Mouse (Mus musculus) T-helper 1 cell (primary cell): ENCODE results near the gene Ackr4.

Experiments
- in situ Hi-C: fragments of 300-600 bp; cut with MboI, MseI; formaldehyde crosslinking; loops from one replicate; pipeline ENCODE4 v1.15.1; 2025; ENCODE audit warnings: high pct_unique_total_duplicates

Gene Ackr4

GRCm38 (mm10) chr9:104051028-104051427 is 75.7 kb downstream of the Ackr4 start:
- in situ Hi-C loops: loop anchor here (10.0 kb wide), 1 partner anchor 1354 kb away; no protein-coding TSS in a partner anchor

GRCm38 (mm10) chr9:104043676-104044075 is 83.1 kb downstream of the Ackr4 start:
- in situ Hi-C loops: no loop called here

- in situ Hi-C loops: no loop called here
Observed at GRCm38 (mm10) chr9:104040362-104040761, 86.4 kb downstream of the Ackr4 start, which contains the start of gene Gm28305. Gene Gm28305, plus strand, starts transcription at chr9:104040662.

- in situ Hi-C loops: no loop called here
Observed at GRCm38 (mm10) chr9:104039742-104040141, 87.0 kb downstream of the Ackr4 start.

- in situ Hi-C loops: no loop called here
Observed at GRCm38 (mm10) chr9:104039031-104039695, 87.6 kb downstream of the Ackr4 start.

- in situ Hi-C loops: no loop called here
Observed at GRCm38 (mm10) chr9:104038266-104038665, 88.5 kb downstream of the Ackr4 start.

- in situ Hi-C loops: no loop called here
Observed at GRCm38 (mm10) chr9:104035261-104036015, 91.3 kb downstream of the Ackr4 start.

- in situ Hi-C loops: no loop called here
Observed at GRCm38 (mm10) chr9:104034718-104035117, 92.0 kb downstream of the Ackr4 start.

- in situ Hi-C loops: no loop called here
Observed at GRCm38 (mm10) chr9:104034231-104034630, 92.5 kb downstream of the Ackr4 start.
